Mouse (Mus musculus) MEL (cell line): ENCODE measurements around the gene Spry1.

Source experiments
- CHD1 ChIP-seq: IDR thresholded peaks from 2 replicates; pipeline ENCODE4 v1.6.1; 2012; ENCODE audit warnings: low read depth, mild to moderate bottlenecking, inconsistent platforms, low read length, improper control_type of control experiment
- CTCF ChIP-seq, 3 experiments: IDR thresholded peaks in 2 of 3; conservative IDR thresholded peaks in 1 of 3; 2 replicates each; pipeline ENCODE4 v1.5.1; 2011 to 2012; ENCODE audit warnings: low read length in 3 of 3, low read depth in 2 of 3, mild to moderate bottlenecking in 2 of 3, improper control_type of control experiment in 1 of 3, inconsistent platforms in 1 of 3, mixed read lengths in 1 of 3, moderate library complexity in 1 of 3; ENCODE audit not compliant: control insufficient read depth in 1 of 3, insufficient read depth in 1 of 3, poor library complexity in 1 of 3, severe bottlenecking in 1 of 3
- EP300 ChIP-seq, 2 experiments: IDR thresholded peaks; 2 replicates each; pipeline ENCODE4 v1.6.1; 2011; ENCODE audit warnings: improper control_type of control experiment in 2 of 2, low read length in 2 of 2, low read depth in 1 of 2, mild to moderate bottlenecking in 1 of 2
- ETS1 ChIP-seq: IDR thresholded peaks from 2 replicates; pipeline ENCODE4 v1.6.1; 2012; ENCODE audit warnings: low read depth, mild to moderate bottlenecking, inconsistent platforms, low read length, improper control_type of control experiment, moderate library complexity
- GABPA ChIP-seq: IDR thresholded peaks from 2 replicates; pipeline ENCODE4 v1.6.1; 2012; ENCODE audit warnings: low read depth, mild to moderate bottlenecking, inconsistent platforms, low read length, improper control_type of control experiment, moderate library complexity
- GATA1 ChIP-seq: IDR thresholded peaks from 2 replicates; pipeline ENCODE4 v1.6.1; 2011; ENCODE audit warnings: low read depth, low read length, improper control_type of control experiment
- KAT2A ChIP-seq: conservative IDR thresholded peaks from 2 replicates; pipeline ENCODE4 v1.6.1; 2012; ENCODE audit warnings: low read depth, low read length, improper control_type of control experiment, inconsistent platforms
- MYC ChIP-seq: IDR thresholded peaks from 2 replicates; pipeline ENCODE4 v1.6.1; 2011; ENCODE audit warnings: low read depth, mild to moderate bottlenecking, low read length, improper control_type of control experiment, moderate library complexity
- NRF1 ChIP-seq: IDR thresholded peaks from 2 replicates; pipeline ENCODE4 v1.6.1; 2014; ENCODE audit warnings: low read depth, mild to moderate bottlenecking, inconsistent platforms, low read length, improper control_type of control experiment, moderate library complexity; ENCODE audit not compliant: poor library complexity, insufficient read depth, severe bottlenecking
- POLR2A ChIP-seq, 2 experiments: IDR thresholded peaks; 2 replicates each; pipeline ENCODE4 v1.6.1; 2011 to 2012; ENCODE audit warnings: low read length in 2 of 2, mild to moderate bottlenecking in 2 of 2, control low read depth in 1 of 2, improper control_type of control experiment in 1 of 2, low read depth in 1 of 2, moderate library complexity in 1 of 2; ENCODE audit not compliant: control insufficient read depth in 1 of 2, insufficient read depth in 1 of 2, poor library complexity in 1 of 2
- POLR2AphosphoS2 ChIP-seq: IDR thresholded peaks from 2 replicates; pipeline ENCODE4 v1.6.1; 2011; ENCODE audit warnings: low read length, improper control_type of control experiment
- RAD21 ChIP-seq: IDR thresholded peaks from 2 replicates; pipeline ENCODE4 v1.6.1; 2011; ENCODE audit warnings: mild to moderate bottlenecking, low read depth, low read length, improper control_type of control experiment
- TAL1 ChIP-seq: IDR thresholded peaks from 2 replicates; pipeline ENCODE4 v1.6.1; 2012; ENCODE audit warnings: mild to moderate bottlenecking, inconsistent platforms, low read length, moderate library complexity, mixed read lengths
- ZC3H11A ChIP-seq: IDR thresholded peaks from 2 replicates; pipeline ENCODE4 v1.6.1; 2012; ENCODE audit warnings: low read depth, mild to moderate bottlenecking, inconsistent platforms, low read length, improper control_type of control experiment

- TF ChIP-seq MYC (no peak), POLR2AphosphoS2 (no peak), ETS1 (no peak), GABPA (no peak), POLR2A (IDR thresholded peaks at IDR 0.05; ENCODE audit: control insufficient read depth in 1 of 2, insufficient read depth in 1 of 2, low read depth in 1 of 2, low read length in 2 of 2, poor library complexity in 1 of 2) (no peak), EP300 (IDR thresholded peaks at IDR 0.05; ENCODE audit: low read depth in 1 of 2, low read length in 2 of 2) (no peak), CTCF (IDR thresholded peaks at IDR 0.05 in 2 of 3, conservative IDR thresholded peaks at IDR 0.05 in 1 of 3; ENCODE audit: control insufficient read depth in 1 of 3, insufficient read depth in 1 of 3, low read depth in 2 of 3, low read length in 3 of 3, poor library complexity in 1 of 3, severe bottlenecking in 1 of 3) (no peak), ZC3H11A (no peak), RAD21 (no peak), CHD1 (no peak), GATA1 (no peak), NRF1 (no peak), KAT2A (no peak), TAL1 (no peak)
Measured at GRCm38 (mm10) chr3:37667736-37668135, 28.0 kb downstream of the Spry1 start.
